Mouse (Mus musculus) layer of hippocampus, adult 9-10 months (tissue): Measurements from ENCODE around the gene Olfr1432.
"Not testable (repeated sequence)": the region's sequence is repeated elsewhere in the genome, so short reads cannot be mapped to it uniquely, and the experiment has no call there.

Experiments
- DNase-seq: peaks from one replicate; pipeline ENCODE4 v3.0.0; 2022; ENCODE audit warnings: low spot score

The Olfr1432 gene

DNA sequence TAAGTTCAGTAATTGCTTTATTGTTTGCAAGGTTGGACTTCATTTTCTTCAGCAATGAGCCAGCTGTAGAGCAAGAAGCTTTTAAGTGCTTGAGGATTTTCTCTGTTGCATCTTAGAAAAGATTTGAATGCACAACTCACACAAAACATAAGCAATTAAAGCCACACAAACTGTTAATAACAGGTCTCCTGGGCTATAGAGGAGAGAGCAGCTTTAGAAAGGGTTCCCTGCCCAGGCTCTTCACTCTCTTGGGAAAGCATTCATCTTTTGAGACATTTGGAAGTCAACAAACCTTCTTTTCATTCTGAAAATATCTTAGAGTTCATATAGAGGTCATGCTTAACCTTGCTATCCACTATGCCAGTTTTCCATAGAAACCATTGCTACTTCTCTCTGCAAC is at the start of gene Olfr1432:
Olfr1432 (minus strand) TSS at position 101 of the 400 bp plus-strand sequence.
- DNase-seq = not testable (repeated sequence)

DNA sequence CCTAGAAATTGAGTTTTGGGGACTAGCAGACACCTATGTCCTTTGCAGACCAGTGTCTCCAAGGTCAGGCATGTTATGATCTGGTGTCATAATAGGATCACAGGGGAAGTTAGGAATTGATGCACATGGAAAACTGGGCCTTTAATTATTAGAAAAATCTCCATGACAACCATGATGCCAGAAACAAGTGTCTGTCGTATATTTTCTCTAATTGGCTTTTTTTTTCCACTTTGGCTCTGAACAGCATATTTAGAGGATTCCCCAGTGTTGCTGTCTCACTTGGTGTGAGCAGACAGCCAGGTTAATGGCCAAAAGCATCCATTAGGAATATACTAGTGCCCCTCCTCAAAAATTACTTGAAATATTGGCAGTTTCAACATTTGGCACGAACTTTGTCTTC is 47.2 kb upstream of the Olfr1432 start, which contains the start of gene Olfr1434:
Olfr1434 (plus strand) TSS at position 301 of the 400 bp plus-strand sequence.
- no peak for DNase-seq

DNA sequence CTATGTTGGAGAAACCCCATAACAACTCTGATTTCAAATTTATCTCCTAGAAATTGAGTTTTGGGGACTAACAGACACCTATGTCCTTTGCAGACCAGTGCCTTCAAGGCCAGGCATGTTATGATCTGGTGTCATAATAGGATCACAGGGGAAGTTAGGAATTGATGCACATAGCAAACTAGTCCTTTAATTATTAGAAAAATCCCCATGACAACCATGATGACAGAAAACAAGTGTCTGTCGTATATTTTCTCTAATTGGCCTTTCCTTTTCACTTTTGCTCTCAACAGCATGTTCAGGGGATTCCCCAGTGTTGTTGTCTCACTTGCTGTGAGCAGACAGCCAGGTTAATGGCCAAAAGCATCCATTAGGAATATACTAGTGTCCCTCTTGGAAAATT is 28.3 kb upstream of the Olfr1432 start, which contains the start of gene Olfr235:
Olfr235 (plus strand) TSS at position 301 of the 400 bp plus-strand sequence.
- DNase-seq = no peak

DNA sequence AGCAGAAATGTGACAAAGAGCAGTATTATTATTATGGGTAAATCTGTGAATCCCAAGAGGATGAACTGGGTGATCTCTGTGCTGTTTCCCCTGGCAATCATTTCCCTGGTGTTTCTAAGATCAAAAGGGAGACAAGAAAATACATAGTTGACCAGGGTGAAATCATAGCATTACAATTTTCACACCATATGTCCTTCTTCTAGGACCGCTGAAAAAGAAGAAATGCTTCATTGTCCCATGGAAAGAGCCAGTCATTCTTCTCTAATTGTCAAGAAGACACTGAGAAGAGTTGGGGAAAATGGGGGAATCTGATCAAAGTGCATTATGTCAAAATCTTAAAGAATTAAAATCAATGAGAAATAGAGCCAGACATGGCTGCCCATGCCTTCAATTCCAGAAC is 9.2 kb upstream of the Olfr1432 start, which contains the start of gene Olfr262:
Olfr262 (minus strand) TSS at position 101 of the 400 bp plus-strand sequence.
- DNase-seq = no peak

DNA sequence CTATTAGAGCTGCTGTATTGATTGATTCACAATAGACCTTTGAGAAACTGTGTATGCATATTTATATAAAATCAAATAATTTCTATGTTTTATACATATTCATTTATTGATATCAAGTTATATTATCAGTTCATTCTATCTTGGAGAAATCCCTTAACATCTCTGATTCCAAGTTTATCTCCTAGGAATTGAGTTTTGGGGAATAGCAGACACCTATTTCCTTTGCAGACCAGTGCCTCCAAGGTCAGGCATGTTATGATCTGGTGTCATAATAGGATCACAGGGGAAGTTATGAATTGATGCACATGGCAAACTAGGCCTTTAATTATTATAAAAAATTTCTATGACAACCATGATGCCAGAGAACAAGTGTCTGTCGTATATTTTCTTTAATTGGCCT is 32.1 kb downstream of the Olfr1432 start, which contains the start of gene Olfr1431:
Olfr1431 (plus strand) TSS at position 301 of the 400 bp plus-strand sequence.
- DNase-seq = no peak

DNA sequence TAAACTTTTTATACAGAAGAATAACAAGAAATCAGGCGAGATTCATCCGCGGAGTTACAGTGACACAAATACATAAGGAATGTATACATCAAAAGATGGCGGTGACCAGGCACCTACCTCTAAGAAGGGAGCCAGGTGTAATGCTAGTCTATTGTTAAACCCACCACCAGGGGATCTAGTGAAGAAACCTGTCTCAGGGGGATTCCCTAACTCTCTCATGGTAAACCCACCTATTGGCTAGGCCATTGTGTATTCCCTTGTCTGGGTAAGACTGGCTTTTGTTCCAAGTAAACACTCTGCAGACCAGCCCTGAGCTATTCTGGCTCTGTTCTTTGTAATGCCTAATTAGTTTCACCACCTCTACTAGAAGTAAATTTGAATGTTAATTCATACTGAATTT is 33.3 kb downstream of the Olfr1432 start:
- DNase-seq = not testable (repeated sequence)
